Mouse (Mus musculus): ENCODE measurements at regions not wholly inside any gene's neighbourhood (a gene's known extent, or its start where the extent isn't known, plus 50 kb on each side); places are given as distances from the start of the nearest gene placed in this dataset.

DNA sequence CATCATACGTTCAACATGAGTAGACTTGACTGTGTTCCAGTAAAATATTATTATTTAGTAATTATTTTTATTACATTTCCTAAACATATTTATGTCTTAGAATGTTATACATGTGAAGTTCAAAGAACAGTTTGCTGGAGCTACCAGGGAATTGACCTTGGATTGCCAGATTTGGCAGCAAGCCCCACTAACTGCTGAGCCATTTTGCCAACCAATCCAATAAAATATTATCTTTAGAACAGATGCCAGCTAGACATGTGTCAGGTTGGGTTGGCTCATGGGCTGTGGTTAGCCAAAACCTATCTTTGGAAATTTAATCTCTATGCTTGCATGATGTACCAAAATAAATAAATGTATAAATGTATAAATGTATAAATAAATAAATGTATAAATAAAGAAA lies 265.3 kb upstream of the Pbx1 start:
- no peak for TF ChIP-seq CTCF (IDR thresholded peaks at IDR 0.05)
- no peak for TF ChIP-seq EP300 (IDR thresholded peaks at IDR 0.05)
